Mouse (Mus musculus): Measurements from ENCODE around the gene Slc38a2.

Gene Slc38a2

GRCm38 (mm10) chr15:96666663-96667062 lies 32.9 kb downstream of the Slc38a2 start:
- DNase-seq (ENCODE audit: low read depth, low spot score) = peak; percentile 72

- DNase-seq (ENCODE audit: low read depth, low spot score) = peak; percentile 90
Observed at GRCm38 (mm10) chr15:96665889-96666288, 33.6 kb downstream of the Slc38a2 start.

GRCm38 (mm10) chr15:96660590-96661141 lies 38.9 kb downstream of the Slc38a2 start:
- no peak for DNase-seq (ENCODE audit: low read depth, low spot score)

- DNase-seq (ENCODE audit: low read depth, low spot score) = no peak
Observed at GRCm38 (mm10) chr15:96658275-96658602, 41.3 kb downstream of the Slc38a2 start.

GRCm38 (mm10) chr15:96657576-96658274 lies 41.8 kb downstream of the Slc38a2 start:
- no peak for DNase-seq (ENCODE audit: low read depth, low spot score)

- DNase-seq (ENCODE audit: low read depth, low spot score) = no peak
Observed at GRCm38 (mm10) chr15:96655514-96655913, 44.0 kb downstream of the Slc38a2 start.

- no peak for DNase-seq (ENCODE audit: low read depth, low spot score)
Observed at GRCm38 (mm10) chr15:96654714-96655113, 44.8 kb downstream of the Slc38a2 start.

GRCm38 (mm10) chr15:96653011-96653410 lies 46.5 kb downstream of the Slc38a2 start:
- peak; percentile 68 for DNase-seq (ENCODE audit: low read depth, low spot score)

- DNase-seq (ENCODE audit: low read depth, low spot score) = no peak
Observed at GRCm38 (mm10) chr15:96652531-96652930, 47.0 kb downstream of the Slc38a2 start.

GRCm38 (mm10) chr15:96647376-96647775 lies 52.2 kb downstream of the Slc38a2 start:
- DNase-seq (ENCODE audit: low read depth, low spot score) = peak; percentile 64

- peak; percentile 75 for DNase-seq (ENCODE audit: low read depth, low spot score)
Observed at GRCm38 (mm10) chr15:96642436-96643405, 56.8 kb downstream of the Slc38a2 start, which contains the start of gene Slc38a1. Gene Slc38a1, minus strand, starts transcription at chr15:96642913.

- peak; percentile 37 for DNase-seq (ENCODE audit: low read depth, low spot score)
Observed at GRCm38 (mm10) chr15:96641821-96642435, 57.6 kb downstream of the Slc38a2 start.

GRCm38 (mm10) chr15:96641111-96641820 lies 58.3 kb downstream of the Slc38a2 start:
- peak; percentile 70 for DNase-seq (ENCODE audit: low read depth, low spot score)

GRCm38 (mm10) chr15:96640291-96640985 lies 59.1 kb downstream of the Slc38a2 start:
- DNase-seq (ENCODE audit: low read depth, low spot score) = peak; percentile 50

GRCm38 (mm10) chr15:96639630-96640029 lies 59.9 kb downstream of the Slc38a2 start:
- no peak for DNase-seq (ENCODE audit: low read depth, low spot score)

- DNase-seq (ENCODE audit: low read depth, low spot score) = no peak
Observed at GRCm38 (mm10) chr15:96638656-96639055, 60.9 kb downstream of the Slc38a2 start.

GRCm38 (mm10) chr15:96638173-96638572 lies 61.4 kb downstream of the Slc38a2 start:
- peak; percentile 60 for DNase-seq (ENCODE audit: low read depth, low spot score)
